Mouse (Mus musculus): ENCODE measurements around the gene Rps17.

DNA sequence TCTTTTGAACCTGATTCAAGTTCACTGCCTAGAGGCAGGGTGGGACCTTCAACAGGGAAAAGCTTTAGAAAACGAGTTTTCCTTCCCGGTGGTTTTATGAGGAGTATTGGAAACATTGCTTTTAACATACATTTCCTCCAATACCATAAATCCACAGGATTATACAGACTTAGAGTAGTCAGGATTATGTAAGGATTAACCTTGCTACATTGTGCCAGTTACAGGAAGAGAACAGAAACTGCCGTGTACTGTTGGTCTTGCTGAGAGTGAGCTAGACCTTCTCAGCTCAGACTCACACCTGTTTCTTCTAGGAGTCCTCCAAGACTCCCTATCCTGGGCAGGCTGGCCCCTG lies 6.6 kb downstream of the Rps17 start:
- TF ChIP-seq POLR2A (IDR thresholded peaks at IDR 0.05; ENCODE audit: insufficient read depth, low read depth, low read length) (no peak), CTCF (IDR thresholded peaks at IDR 0.05) (no peak), EP300 (IDR thresholded peaks at IDR 0.05; ENCODE audit: insufficient read depth, low read depth, low read length) (no peak)

Measured in heart, adult 2 months (tissue).